Mouse (Mus musculus): ENCODE measurements around the gene Plekhh1.

Plekhh1 gene

DNA sequence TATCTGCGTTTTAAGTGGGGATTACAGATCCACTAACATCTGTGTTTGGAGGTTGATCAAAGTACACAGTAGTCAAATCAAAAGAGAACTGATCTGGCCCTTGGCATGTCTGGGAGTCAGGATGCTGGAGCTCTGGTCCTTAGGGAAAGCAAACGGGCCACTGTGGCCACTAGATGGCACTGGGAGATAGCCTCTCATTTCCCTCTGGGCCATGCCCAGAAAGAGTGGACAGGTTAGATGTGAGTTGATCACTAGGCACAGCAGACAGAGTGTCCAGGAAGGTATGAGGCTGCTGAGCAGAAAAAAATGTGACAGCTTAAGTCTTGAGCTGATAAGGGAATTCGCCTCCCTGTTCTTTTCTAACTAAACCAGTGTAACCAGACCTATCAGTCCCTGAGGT lies 6.1 kb upstream of the Plekhh1 start:
- in situ Hi-C loops (cut with MboI; ENCODE audit: unreplicated experiment in 2 of 2), result loop anchor here (5.0 kb wide), 2 partner anchors 69 to 101 kb away; no protein-coding TSS in a partner anchor

DNA sequence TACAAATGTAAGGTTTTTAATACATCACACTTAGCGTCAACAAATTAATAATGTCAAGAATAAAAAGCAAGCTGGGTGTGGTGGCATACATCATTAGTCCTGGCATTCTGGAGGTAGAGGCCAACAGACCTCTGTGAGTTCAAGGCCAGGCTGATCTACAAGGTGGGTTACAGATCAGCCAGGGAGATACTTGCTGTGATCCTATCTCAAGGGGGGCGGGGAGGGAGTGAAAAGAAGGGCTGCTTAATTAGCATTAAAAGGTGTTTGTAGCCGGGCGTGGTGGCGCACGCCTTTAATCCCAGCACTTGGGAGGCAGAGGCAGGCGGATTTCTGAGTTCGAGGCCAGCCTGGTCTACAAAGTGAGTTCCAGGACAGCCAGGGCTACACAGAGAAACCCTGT lies 1.4 kb upstream of the Plekhh1 start:
- in situ Hi-C loops (cut with MboI; ENCODE audit: unreplicated experiment in 2 of 2), result loop anchor here in 1 of 2 experiments (5.0 kb wide), 1 partner anchor 60 kb away; the partner anchor contains the start of gene Pigh

- in situ Hi-C loops (cut with MboI; ENCODE audit: unreplicated experiment in 2 of 2), result loop anchor here in 1 of 2 experiments (5.0 kb wide), 1 partner anchor 38 kb away; no protein-coding TSS in a partner anchor
Observed at GRCm38 (mm10) chr12:79034331-79034730, 5.4 kb downstream of the Plekhh1 start.

- in situ Hi-C loops (cut with MboI; ENCODE audit: unreplicated experiment in 2 of 2), result no loop called here
Observed at GRCm38 (mm10) chr12:79035349-79035748, 6.4 kb downstream of the Plekhh1 start.

GRCm38 (mm10) chr12:79039708-79040107 lies 10.7 kb downstream of the Plekhh1 start:
- in situ Hi-C loops (cut with MboI; ENCODE audit: unreplicated experiment in 2 of 2), result no loop called here

- in situ Hi-C loops (cut with MboI; ENCODE audit: unreplicated experiment in 2 of 2), result no loop called here
Observed at GRCm38 (mm10) chr12:79040201-79040827, 11.4 kb downstream of the Plekhh1 start.

DNA sequence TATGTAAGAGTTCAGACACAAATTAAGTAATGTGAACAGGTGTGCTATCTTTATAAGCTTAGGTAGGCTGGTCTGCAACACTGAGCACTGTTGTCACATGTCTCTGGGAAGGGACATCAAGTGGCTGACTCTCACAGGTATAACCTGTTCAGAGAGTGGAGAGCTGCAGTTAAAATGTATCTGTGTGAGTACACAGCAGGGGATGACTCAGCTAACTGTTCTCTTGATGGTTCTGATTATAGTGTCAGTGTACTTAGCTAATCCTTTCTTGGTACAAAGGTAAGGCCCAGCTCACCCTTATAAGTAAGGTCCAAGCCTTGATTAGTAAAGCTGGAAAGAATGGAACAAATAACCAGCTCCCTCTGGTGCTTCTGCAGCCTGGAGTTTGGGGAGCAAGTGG lies 12.5 kb downstream of the Plekhh1 start:
- in situ Hi-C loops (cut with MboI; ENCODE audit: unreplicated experiment in 2 of 2), result no loop called here

- in situ Hi-C loops (cut with MboI; ENCODE audit: unreplicated experiment in 2 of 2), result no loop called here
Observed at GRCm38 (mm10) chr12:79044668-79045067, 15.7 kb downstream of the Plekhh1 start.

DNA sequence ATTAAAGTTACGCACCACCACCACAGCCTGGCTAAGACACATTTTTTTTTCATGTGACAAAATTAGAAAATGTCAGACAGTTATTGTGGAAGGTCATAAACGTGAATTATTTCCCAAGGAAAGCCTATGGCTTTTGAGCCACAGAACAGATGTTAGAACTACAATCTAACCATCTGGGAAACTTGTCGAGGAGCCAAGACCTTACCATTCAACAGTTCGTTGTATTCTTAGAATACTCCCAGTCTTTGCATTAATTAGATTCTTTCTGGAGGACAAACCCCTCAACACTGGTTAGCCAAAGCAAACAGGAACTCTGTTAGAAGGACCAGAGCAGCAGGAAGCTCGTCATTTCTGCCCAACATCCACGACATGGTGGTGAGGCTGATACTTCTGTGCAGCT lies 17.2 kb downstream of the Plekhh1 start:
- in situ Hi-C loops (cut with MboI; ENCODE audit: unreplicated experiment in 2 of 2), result no loop called here

GRCm38 (mm10) chr12:79047203-79047602 lies 18.2 kb downstream of the Plekhh1 start:
- in situ Hi-C loops (cut with MboI; ENCODE audit: unreplicated experiment in 2 of 2), result no loop called here

- in situ Hi-C loops (cut with MboI; ENCODE audit: unreplicated experiment in 2 of 2), result no loop called here
Observed at GRCm38 (mm10) chr12:79048898-79049297, 19.9 kb downstream of the Plekhh1 start.

DNA sequence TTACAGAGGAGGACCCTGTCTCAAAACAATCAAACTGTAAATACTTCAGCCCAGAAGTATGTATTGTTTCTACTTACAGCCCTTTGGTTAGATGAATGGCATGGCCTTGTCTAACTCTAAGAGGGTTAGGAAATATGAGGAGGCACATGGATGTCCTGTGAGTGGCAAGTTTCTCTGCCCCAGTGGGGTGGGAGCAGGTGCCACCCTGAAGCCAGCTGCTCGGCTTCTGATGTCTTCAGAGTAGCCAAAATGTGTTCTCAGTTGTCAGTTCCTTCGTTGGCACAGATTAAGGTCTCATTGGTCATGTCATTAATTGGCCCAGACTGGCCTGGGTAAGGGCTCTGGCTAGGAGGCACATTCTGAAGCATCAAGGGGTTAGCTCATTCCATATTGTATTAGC lies 20.8 kb downstream of the Plekhh1 start:
- in situ Hi-C loops (cut with MboI; ENCODE audit: unreplicated experiment in 2 of 2), result no loop called here

DNA sequence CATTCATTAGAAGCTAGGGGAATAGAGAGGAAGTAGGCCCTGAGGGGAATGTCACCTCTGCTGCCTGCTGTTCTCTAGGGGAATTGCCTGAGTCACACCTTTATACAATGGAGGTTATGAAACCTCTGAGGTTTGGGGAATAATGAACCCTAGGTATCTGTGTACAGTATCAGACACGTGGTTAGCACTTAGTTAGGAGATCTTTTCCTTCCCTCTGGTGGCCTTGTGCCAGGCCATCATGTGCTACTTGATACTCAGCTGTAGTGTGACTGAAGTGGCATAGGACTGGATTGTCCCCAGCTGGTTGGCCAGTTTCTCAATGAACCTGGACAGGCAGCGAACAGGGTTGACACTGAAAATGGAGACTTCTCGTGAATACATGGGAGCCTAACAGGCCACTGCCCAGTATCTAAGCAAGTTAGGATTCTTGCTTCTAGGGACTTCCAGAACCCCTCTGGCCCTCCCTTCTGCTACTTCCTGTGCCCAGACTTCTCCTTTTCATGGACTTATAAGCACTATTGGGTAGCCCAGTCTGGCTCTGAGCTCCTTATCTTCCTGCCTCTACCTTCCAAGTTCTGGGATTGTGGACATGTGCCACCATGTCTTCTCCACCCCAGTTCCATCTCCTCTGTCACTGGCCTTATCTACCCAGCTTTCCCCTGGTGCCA lies 21.7 kb downstream of the Plekhh1 start:
- in situ Hi-C loops (cut with MboI; ENCODE audit: unreplicated experiment in 2 of 2), result no loop called here

- in situ Hi-C loops (cut with MboI; ENCODE audit: unreplicated experiment in 2 of 2), result no loop called here
Observed at GRCm38 (mm10) chr12:79052073-79052472, 23.1 kb downstream of the Plekhh1 start.

DNA sequence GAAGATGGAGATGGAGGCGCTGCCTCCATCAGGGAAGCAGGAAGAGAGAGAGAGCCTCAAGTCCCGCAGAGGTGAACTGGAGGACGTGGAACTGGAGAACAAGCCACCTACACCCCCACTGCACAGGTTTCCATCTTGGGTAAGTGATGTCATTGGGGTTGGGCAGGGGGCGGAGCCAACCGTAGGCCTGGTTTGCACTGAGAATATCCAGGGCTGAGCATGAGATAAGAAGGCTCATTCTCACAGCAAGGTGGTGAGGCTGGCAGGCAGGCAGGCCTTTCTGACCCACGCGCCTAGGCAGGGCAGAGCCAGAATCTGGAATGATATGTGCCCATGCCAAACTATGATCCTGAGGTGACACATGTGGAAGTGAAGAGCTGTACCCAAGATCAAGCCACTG lies 26.3 kb downstream of the Plekhh1 start:
- in situ Hi-C loops (cut with MboI; ENCODE audit: unreplicated experiment in 2 of 2), result no loop called here

DNA sequence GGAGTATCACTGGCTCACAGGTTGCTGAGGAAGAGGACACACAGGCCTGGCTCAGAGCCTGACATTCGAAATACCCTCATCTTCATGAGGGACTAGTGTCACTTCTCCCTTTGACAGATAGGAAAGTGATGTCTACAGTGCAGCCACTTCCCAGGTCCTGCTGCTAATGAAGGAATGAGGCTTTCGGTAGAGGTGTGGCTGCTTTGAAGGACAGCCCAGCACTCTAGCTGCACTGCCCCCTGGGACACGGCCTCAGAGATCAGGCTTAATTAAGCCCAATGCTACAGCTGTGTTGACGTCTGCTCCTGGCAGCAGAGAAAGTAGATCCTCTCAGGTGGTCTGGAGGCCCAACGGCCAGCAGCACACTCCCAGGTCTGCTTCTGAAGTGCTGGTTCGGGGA lies 30.6 kb downstream of the Plekhh1 start:
- in situ Hi-C loops (cut with MboI; ENCODE audit: unreplicated experiment in 2 of 2), result no loop called here

DNA sequence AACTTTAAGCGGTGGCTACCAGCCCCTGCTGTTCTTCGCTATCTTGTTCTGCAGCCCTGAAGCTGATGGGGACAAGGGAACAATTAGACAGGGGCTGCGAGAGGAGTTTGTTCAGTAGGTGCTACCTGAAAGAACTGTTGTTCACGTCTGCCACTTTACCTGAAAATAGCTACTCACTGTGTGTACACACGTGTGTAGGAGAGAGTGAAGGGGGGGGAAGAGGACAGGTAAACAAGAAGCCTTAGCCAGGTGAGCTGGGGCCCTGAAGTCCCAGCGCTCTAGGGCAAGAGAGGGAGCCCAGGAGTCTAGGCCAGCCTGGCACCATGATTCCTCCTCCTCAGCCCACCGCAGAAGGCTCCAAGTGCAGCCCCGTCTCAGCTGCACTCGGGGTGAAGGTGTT lies 31.2 kb downstream of the Plekhh1 start:
- in situ Hi-C loops (cut with MboI; ENCODE audit: unreplicated experiment in 2 of 2), result no loop called here

DNA sequence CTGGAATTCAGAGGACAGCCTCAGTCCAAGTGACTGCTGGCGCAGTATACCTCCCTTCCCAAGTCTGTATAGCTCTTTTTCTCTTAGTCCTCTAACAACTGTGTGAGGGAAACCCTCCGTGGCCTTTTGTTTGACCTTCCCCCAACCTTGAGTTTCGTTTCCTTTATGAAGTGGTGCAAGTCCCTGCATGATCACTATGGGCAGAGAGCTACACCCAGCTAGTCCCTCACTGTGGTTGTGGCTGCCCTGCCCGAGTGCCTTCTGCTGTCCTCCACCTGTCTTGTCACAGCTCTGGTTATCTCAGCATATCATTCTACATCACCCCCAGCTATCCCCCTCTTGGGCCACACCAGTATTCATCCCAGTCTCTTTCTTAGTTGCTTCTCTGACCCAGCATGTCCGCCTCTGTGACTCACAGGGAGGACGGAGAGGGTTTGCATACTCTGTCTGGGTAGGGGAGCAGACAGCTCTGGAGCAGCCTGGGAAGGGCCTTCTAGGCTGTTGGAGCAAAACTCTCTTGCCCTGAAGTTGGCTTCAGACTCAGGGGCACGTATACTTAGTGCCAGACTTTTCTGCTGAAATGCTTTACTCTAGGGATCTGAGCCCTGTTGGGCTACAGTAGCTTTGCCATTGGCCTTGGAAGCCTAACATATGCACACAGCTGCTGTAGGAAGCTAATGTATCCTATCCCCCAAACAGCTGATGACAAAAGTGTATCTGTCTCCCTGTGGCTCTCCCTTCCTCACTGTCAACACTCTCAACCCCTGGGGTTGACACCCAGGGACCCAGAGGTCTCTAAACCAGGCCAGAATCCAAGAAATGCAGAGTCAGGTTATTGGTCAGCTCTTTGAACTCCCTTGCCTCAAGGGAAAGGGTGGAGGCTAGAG lies 32.0 kb downstream of the Plekhh1 start:
- in situ Hi-C loops (cut with MboI; ENCODE audit: unreplicated experiment in 2 of 2), result no loop called here

- in situ Hi-C loops (cut with MboI; ENCODE audit: unreplicated experiment in 2 of 2), result no loop called here
Observed at GRCm38 (mm10) chr12:79064451-79064850, 35.5 kb downstream of the Plekhh1 start.

DNA sequence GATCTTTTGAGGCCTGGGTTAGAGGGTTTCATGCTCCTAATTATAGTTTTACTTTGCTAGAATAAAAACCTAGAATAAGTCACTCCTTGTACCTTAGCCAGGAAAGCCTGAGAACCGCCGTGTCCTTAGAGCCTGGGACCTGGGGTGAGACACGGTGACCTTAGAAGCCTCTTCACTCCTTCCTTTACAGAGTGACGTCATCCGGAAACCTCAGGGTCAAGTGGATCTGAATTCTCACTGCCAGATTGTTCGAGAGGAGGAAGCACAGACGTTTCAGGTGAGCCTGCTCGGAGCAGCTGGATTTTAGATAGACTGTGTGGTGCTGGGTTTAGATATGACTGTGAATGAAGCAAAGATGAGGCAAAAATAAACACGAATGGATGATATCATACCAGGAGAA lies 37.5 kb downstream of the Plekhh1 start:
- in situ Hi-C loops (cut with MboI; ENCODE audit: unreplicated experiment in 2 of 2), result no loop called here

- in situ Hi-C loops (cut with MboI; ENCODE audit: unreplicated experiment in 2 of 2), result no loop called here
Observed at GRCm38 (mm10) chr12:79067526-79067925, 38.6 kb downstream of the Plekhh1 start.

Data from v-Abl transformed pro-B cells (cell line).